Mouse (Mus musculus) lung, adult 2 months (tissue): Measurements from ENCODE around the gene Sgsm2.

Experiments
- CTCF ChIP-seq: fragments of 200-500 bp; IDR thresholded peaks from 2 replicates; pipeline ENCODE4 v1.5.1; 2011; ENCODE audit warnings: mild to moderate bottlenecking, low read length, control low read depth; ENCODE audit not compliant: insufficient read depth
- POLR2A ChIP-seq: fragments of 200-500 bp; IDR thresholded peaks from 2 replicates; pipeline ENCODE4 v1.6.1; 2011; ENCODE audit warnings: low read depth, mild to moderate bottlenecking, control low read depth, low read length, borderline replicate concordance; ENCODE audit errors: extremely low read depth

DNA sequence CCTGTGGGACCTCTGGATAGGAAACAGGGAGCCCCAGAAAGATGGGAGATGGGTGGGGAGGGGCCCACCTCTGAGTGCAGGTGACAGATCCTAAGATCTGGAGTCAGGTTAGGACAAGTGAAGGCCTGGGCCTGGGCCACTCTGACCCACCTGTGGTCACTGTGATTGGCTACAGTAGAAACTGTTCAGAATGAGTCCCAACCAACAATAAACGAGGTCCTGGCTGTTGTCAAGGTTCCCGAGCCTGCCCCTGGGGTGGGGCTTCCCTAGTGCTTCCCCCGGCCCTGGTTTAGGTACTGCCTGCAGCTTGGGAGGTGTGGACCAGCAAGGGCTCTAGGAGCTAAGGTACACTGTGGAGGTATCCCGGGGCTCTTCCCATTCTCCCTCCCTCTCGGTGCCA lies 53.1 kb downstream of the Sgsm2 start:
- TF ChIP-seq CTCF: no peak
- TF ChIP-seq POLR2A: no peak
